Mouse (Mus musculus): ENCODE data around the gene Grm2.

The Grm2 gene

GRCm38 (mm10) chr9:106655884-106656720 lies at the start of gene Grm2:
Gene Grm2 (minus strand): TSS chr9:106656082.
- no peak for DNase-seq (ENCODE audit: low spot score in 2 of 2)

GRCm38 (mm10) chr9:106692973-106693481 lies 37.1 kb upstream of the Grm2 start:
- no peak for DNase-seq (ENCODE audit: low spot score in 2 of 2)

GRCm38 (mm10) chr9:106688834-106689233 lies 33.0 kb upstream of the Grm2 start:
- DNase-seq (ENCODE audit: low spot score in 2 of 2): no peak

DNA sequence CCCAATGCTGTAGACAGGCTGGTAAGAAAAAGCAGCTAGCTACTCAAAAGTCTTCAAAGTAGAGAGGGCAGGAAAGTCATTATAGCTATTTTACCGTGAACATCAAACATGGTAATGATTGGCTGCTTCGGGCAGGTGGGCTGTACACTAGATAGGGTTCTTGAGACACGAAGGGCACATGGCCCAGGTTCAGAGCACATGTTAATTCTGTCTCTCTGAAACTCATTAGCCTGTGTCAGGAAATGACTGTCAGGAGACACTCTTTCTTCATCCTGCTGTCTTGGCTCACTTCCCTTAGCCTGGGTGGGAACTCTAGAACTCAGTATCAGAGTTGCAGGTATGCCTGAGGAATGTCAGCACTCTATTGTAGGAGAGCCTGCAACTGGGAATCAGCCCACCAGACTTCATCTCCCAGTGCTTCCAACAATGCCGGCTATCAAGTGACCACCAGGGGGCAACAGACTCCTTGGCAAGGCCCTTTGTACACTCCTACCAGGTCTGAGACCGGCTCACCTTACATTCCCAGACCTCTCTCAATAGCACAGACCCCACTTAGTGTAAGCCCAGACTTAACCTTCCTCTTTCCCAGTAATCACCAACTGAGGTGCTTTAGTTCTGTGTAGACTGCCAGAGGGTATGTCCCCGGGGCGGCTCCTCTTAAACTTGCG lies 31.2 kb upstream of the Grm2 start:
- peak; percentile 53 to 65 for DNase-seq (ENCODE audit: low spot score in 2 of 2)

DNA sequence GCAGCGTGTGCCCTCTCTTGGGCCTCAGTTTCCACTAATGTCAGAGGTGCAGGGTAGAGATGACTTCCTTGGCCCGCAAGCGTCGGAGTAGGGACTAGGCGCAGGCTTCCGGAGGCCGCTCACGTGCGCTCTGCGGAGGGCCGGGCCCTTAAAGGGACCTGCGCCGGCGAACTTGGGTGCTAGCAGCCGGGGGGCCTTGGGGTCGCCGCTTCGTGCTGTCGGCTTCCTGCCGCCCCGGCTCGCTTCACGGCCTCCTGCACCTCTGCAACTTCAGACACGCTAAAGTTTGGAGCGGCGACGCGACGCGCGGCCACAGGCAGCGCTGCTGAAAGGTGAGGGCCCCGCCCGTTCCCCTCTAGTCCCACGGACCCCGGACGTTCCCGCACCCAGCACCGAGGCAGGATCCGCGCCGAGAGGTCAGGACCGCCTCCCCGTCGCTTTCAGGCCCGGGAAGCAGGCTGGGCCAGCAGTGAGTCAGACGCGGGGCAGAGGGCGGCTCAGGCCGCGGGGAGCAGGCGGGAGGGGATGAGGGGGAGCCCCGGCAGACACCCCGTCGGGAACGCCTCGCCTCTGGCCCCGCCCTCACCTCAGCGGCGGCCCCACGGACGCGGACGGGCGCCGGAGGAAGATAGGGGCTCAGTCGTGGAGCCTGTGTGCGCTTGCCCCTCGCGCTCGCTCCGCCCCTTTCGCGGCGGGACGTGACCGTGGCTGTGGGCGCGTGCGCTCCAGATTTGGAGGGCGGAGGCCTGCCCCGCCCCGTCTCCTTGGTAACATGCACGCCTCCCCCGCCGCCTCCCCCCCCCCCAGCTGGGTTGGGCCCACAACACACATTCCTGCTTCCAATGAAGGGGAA lies 29.6 kb upstream of the Grm2 start, which contains the start of gene Tex264:
Gene Tex264, minus strand, starts transcription at position 679 of the 853 bp plus-strand sequence.
- DNase-seq (ENCODE audit: low spot score in 2 of 2): peak; percentile 72 to 76

DNA sequence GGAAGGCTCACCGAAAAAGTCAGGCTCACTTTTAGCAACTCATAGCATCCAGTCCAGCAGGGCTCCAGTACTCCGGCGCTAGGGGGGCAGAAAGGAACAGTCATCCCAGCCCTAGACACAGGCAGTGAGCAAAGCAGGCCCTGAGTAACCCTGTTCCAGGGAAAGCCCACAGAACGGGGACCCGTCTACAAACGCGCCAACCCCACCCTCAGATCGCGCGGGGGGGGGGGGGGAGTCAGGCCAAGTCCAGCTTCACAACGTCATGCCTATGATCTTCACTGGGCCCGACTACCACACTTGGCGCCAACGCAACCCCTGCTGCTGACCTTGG lies 29.0 kb upstream of the Grm2 start:
- DNase-seq (ENCODE audit: low spot score in 2 of 2): no peak

DNA sequence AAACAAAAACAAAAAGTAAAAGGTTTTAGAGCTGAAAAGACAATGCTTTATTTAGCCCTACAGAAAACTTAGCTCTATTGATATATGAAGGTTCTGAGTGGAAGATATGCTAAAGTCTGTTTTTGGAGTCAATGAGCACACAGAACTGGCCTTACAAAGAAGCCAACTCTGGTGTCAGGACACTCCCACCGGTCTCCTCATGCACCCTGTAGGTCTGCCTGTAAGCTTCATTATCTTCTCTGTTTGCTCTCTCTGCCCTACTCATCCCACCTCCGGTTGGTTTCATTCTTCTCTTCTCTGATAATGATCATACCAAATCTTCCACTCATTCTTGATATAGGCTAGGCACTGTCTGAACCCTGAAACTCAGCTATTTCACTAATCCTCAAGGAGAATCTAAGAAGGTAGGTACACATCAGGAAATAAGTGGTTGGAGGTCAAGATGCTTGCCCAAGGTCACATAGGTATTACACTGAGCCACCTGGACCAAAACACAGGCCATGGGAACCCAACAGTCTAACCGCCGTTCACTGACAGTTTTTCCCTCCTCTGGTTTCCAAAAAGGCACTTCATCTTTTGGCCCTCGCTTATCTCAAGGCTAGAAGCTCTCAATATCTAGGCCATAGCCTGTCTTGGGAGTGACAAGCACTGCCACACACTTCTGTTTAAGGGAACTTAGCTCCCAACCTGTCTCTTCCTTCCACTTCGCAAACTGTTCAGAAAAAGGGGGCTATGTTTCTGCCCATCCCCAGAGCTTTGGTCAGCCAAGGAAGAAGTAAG lies 28.4 kb upstream of the Grm2 start:
- no peak for DNase-seq (ENCODE audit: low spot score in 2 of 2)

GRCm38 (mm10) chr9:106681026-106681425 lies 25.1 kb upstream of the Grm2 start:
- DNase-seq (ENCODE audit: low spot score in 2 of 2): no peak

DNA sequence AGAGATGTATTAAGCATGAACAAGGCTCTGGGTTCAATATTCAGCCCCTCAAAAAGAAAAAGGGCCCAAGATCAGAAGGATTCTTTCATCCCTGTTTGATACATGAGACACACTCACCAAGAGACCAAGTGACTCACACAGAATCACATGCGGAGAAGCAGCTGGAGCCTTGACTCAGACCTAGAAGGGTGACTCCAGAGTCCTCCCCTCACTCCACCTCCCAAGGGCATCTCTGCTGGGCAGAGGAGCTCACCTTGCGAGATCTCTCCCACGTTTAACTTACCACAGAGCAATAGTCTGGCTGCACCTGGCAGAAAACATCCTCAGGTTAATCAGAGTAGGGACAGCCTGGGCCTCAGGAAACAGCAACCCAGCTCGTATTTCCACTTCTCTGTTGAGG lies 22.4 kb upstream of the Grm2 start:
- no peak for DNase-seq (ENCODE audit: low spot score in 2 of 2)

GRCm38 (mm10) chr9:106677702-106678101 lies 21.8 kb upstream of the Grm2 start:
- no peak for DNase-seq (ENCODE audit: low spot score in 2 of 2)

GRCm38 (mm10) chr9:106676571-106676970 lies 20.7 kb upstream of the Grm2 start:
- no peak for DNase-seq (ENCODE audit: low spot score in 2 of 2)

DNA sequence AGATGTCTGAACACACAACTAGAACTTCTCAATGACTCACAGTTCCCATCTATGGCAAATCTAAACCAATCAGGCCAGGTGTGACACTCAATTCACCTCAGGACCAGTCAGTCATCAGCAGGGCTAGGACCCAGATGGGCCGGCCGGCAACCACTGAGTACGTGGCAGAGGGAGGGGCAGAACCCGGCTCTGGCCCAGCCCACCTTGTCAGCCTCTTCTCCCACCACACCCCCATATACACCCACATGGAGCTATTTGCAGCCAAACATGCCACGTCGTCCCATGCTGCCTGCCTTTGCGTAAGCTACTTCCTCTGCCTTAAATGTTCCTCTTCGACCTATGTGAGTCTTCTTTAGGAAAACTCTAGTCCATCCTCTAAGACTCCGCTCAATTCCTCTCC lies 20.1 kb upstream of the Grm2 start:
- DNase-seq (ENCODE audit: low spot score in 2 of 2): no peak

DNA sequence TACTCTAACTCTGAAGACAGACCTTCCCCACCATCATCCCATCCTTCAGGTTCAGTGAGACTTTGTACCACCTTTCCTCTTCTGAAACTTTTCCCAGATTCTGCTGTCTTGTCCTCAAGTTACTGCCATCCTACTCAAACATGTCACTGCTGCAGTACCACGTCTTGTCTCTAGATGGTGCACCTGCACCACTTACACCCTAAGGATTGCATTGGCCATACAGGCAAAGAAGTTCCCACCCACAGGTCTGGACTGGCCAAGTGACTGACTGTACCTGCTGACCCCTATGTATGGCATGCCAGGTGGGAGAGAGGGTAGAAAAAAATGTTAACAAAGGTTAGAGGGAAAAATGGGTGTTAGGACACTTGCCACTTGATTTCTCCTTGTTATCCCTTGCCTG lies 19.6 kb upstream of the Grm2 start:
- peak; percentile 75 to 84 for DNase-seq (ENCODE audit: low spot score in 2 of 2)

DNA sequence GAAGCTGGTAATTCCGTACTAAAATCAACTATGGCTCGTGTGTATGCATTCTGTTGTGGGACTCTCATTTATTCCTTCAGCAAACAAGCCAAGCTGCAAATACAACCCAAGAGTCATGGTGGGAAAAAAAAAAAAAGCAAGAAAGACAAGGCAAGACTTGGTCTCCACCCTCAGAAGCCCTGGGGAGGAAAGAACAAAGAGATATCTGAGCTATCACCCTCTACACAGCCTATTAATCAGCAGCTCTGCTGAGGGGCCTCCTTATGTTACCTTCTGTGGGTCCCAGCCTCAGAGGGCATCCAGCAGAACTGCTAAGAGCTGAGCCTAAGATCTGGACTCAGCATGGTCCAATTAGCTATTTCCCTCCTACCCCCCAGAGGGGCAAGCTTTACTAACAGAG lies 18.0 kb upstream of the Grm2 start:
- DNase-seq (ENCODE audit: low spot score in 2 of 2): no peak

DNA sequence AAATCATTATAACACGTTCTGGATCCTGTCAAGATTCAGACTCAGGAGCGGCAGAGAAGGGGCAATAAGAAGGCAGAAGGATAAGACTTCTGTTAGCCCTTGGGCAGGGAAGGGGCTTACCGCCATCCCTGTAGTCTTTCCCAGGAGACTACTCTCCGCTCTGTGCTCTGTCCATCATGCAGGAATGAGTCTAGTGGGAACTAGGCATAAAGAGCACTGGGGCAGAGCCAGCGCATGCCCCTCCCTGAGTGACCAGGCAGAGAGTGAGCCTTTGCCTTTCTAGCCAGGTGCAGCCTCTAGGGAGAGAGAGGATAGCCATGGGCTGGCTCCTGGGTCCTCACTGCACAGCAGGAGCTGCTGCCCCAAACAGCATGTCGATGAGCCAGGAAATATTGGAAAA lies 9.0 kb upstream of the Grm2 start:
- DNase-seq (ENCODE audit: low spot score in 2 of 2): no peak

DNA sequence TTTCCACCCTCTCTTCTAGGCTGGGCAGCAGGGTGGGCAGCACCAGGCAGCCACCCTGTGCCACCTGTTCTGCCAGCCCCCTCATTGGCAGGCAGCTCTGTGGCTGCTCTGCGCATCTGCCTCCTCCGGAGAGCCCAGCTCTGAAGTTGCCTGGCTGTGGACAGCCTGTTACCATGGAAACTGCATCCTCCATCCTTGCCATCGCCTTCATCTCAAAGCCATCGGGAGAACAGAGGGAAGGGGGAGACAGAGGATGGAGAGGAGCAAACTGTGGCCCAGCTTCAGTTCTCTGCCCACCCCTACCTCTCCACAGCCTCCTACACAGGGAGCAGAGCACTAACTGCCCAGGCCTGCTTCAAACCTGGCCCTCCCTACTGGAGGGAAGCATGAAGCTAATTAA lies 8.6 kb upstream of the Grm2 start:
- DNase-seq (ENCODE audit: low spot score in 2 of 2): peak; percentile 55 to 73

GRCm38 (mm10) chr9:106663200-106663599 lies 7.3 kb upstream of the Grm2 start:
- no peak for DNase-seq (ENCODE audit: low spot score in 2 of 2)

GRCm38 (mm10) chr9:106659935-106660334 lies 4.1 kb upstream of the Grm2 start:
- DNase-seq (ENCODE audit: low spot score in 2 of 2): no peak

DNA sequence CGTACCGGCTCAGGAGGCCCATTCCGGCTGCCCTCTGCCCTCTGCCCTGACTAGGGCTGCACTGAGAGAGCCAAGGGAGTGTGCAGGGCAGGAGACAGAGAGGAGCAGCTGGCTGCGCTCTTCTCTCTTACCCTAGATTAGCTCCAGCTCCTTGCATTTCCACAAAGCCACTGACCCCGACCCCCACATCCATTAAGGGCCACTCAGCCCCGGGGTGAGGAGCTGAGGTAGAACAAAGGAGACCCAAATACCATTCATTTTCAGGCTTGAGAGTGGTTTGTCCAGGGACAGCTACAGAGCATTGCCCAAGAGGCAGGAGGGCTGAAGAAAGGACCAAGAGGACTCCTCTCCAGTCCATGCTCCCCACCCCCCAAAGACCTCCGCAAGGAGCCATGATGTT lies 3.6 kb upstream of the Grm2 start:
- no peak for DNase-seq (ENCODE audit: low spot score in 2 of 2)

GRCm38 (mm10) chr9:106657592-106657991 lies 1.7 kb upstream of the Grm2 start:
- DNase-seq (ENCODE audit: low spot score in 2 of 2): no peak

- no peak for DNase-seq (ENCODE audit: low spot score in 2 of 2)
These were observed 938 bp upstream of the Grm2 start for GRCm38 (mm10) chr9:106656820-106657219.
